8 mouse cellular contexts compared by ENCODE assay signal in genomic region chr11:75192336-75193214, GRCm38 (mm10). TPM values are rescaled to one million over a fixed set of nuclear protein-coding genes. Genes with fewer than 3 reads are reported as not detected.
DNase-seq lines count a peak whose midpoint lies in the region; ATAC-seq lines count a peak whose summit lies in the region.

No protein-coding gene starts in this region.

- no peaks in the 10 kb centered on the region for H3K36me3 ChIP-seq in embryonic facial prominence, embryonic 11.5 days (replicated peaks; ENCODE audit: control insufficient read depth, insufficient read depth, low read depth, low read length)
- H3K36me3 ChIP-seq in heart, embryonic 10.5 days = no peaks in the 10 kb centered on the region
- H3K36me3 ChIP-seq in liver, embryonic 16.5 days (ENCODE audit: control insufficient read depth, insufficient read depth) = no peaks in the 10 kb centered on the region
- H3K36me3 ChIP-seq in neural tube, embryonic 11.5 days (ENCODE audit: control insufficient read depth, insufficient read depth, low read length) = no peaks in the 10 kb centered on the region

- peak; percentile 78 to 83 for DNase-seq in B cell, adult 2 months
- DNase-seq in adrenal gland, postnatal 14 days = peak; percentile 93
- peak; percentile 81 for DNase-seq in embryonic facial prominence, embryonic 11.5 days (ENCODE audit: low spot score)
- no peak for DNase-seq in heart, embryonic 10.5 days (ENCODE audit: low spot score)
- DNase-seq in kidney, adult 8-10 months = peak; percentile 82 to 84
- DNase-seq in neural tube, embryonic 11.5 days (ENCODE audit: low spot score) = peak; percentile 74
- DNase-seq in testis, postnatal 14 days (ENCODE audit: low spot score) = peak; percentile 76

- H3K27me3 ChIP-seq in embryonic facial prominence, embryonic 11.5 days (ENCODE audit: control insufficient read depth, insufficient read depth, low read length) = peaks cover 33% of the 10 kb centered on the region
- peaks cover 67% of the 10 kb centered on the region for H3K27me3 ChIP-seq in heart, embryonic 10.5 days (ENCODE audit: insufficient read depth, poor library complexity, severe bottlenecking)
- peaks cover 55% of the 10 kb centered on the region for H3K27me3 ChIP-seq in liver, embryonic 16.5 days (ENCODE audit: control insufficient read depth, insufficient read depth, low read depth, low read length)
- peaks cover 58% of the 10 kb centered on the region for H3K27me3 ChIP-seq in neural tube, embryonic 11.5 days (ENCODE audit: control insufficient read depth, insufficient read depth, low read length)

- WGBS in embryonic facial prominence, embryonic 11.5 days = 22% methylated on average over 13 of the region's 13 CpGs
- WGBS in heart, embryonic 10.5 days = 22% methylated on average over 13 of the region's 13 CpGs
- 23% methylated on average over 13 of the region's 13 CpGs for WGBS in liver, embryonic 16.5 days (ENCODE audit: insufficient replicate concordance)
- 25% methylated on average over 13 of the region's 13 CpGs for WGBS in neural tube, embryonic 11.5 days

- H3K27ac ChIP-seq in embryonic facial prominence, embryonic 11.5 days (replicated peaks; ENCODE audit: low read depth, low read length) = no peak overlapping the region
- peak overlapping the region; percentile 87 for H3K27ac ChIP-seq in heart, embryonic 10.5 days
- no peak overlapping the region for H3K27ac ChIP-seq in liver, embryonic 16.5 days (ENCODE audit: low read length)
- H3K27ac ChIP-seq in neural tube, embryonic 11.5 days (ENCODE audit: low read depth, low read length) = no peak overlapping the region

- H3K4me3 ChIP-seq in embryonic facial prominence, embryonic 11.5 days (ENCODE audit: low read depth, low read length) = peak overlapping the region; percentile 43
- peak overlapping the region; percentile 76 for H3K4me3 ChIP-seq in heart, embryonic 10.5 days
- H3K4me3 ChIP-seq in liver, embryonic 16.5 days (ENCODE audit: low read depth, low read length) = peak overlapping the region; percentile 59
- 0 out of 2 replicates have a peak overlapping the region, but pooled peaks have one; percentile 2 for H3K4me3 ChIP-seq in neural tube, embryonic 11.5 days (ENCODE audit: low read depth, low read length)

- peaks cover 17% of the 10 kb centered on the region for H3K4me1 ChIP-seq in embryonic facial prominence, embryonic 11.5 days (ENCODE audit: control insufficient read depth, insufficient read depth, low read length)
- H3K4me1 ChIP-seq in heart, embryonic 10.5 days = peaks cover 67% of the 10 kb centered on the region
- peaks cover 39% of the 10 kb centered on the region for H3K4me1 ChIP-seq in liver, embryonic 16.5 days (ENCODE audit: control insufficient read depth, low read depth, low read length)
- H3K4me1 ChIP-seq in neural tube, embryonic 11.5 days (ENCODE audit: control insufficient read depth, insufficient read depth, low read length) = peaks cover 25% of the 10 kb centered on the region

- H3K9ac ChIP-seq in embryonic facial prominence, embryonic 11.5 days (replicated peaks; ENCODE audit: low read length) = peak overlapping the region; percentile 48; the same call in 1 of the 2 replicates
- no peak overlapping the region for H3K9ac ChIP-seq in liver, embryonic 16.5 days (ENCODE audit: low read depth, low read length)
- H3K9ac ChIP-seq in neural tube, embryonic 11.5 days (ENCODE audit: low read length) = no peak overlapping the region

- 0 out of 2 replicates have a peak, but pooled peaks have one; percentile 21 for ATAC-seq in embryonic facial prominence, embryonic 11.5 days (replicated peaks; ENCODE audit: insufficient number of reproducible peaks, low FRiP score, low TSS enrichment, low read depth)
- peak; percentile 44; the same call in 1 of the 2 replicates for ATAC-seq in liver, embryonic 16.5 days (ENCODE audit: low read depth)
- no peak for ATAC-seq in neural tube, embryonic 11.5 days (ENCODE audit: insufficient read depth, low FRiP score, low TSS enrichment)

- H3K4me2 ChIP-seq in embryonic facial prominence, embryonic 11.5 days (ENCODE audit: low read depth, low read length) = peak overlapping the region; percentile 89
- peak overlapping the region; percentile 72 for H3K4me2 ChIP-seq in liver, embryonic 16.5 days (ENCODE audit: low read depth, low read length)
- H3K4me2 ChIP-seq in neural tube, embryonic 11.5 days (ENCODE audit: low read depth) = peak overlapping the region; percentile 69

- H3K9me3 ChIP-seq in embryonic facial prominence, embryonic 11.5 days (replicated peaks; ENCODE audit: control insufficient read depth, low read length) = no peaks in the 10 kb centered on the region
- H3K9me3 ChIP-seq in heart, embryonic 10.5 days = no peaks in the 10 kb centered on the region
- H3K9me3 ChIP-seq in liver, embryonic 16.5 days (replicated peaks; ENCODE audit: control insufficient read depth, low read length) = no peaks in the 10 kb centered on the region
- H3K9me3 ChIP-seq in neural tube, embryonic 11.5 days (ENCODE audit: control insufficient read depth, low read length) = no peaks in the 10 kb centered on the region

RNA-seq across cellular contexts. Expression of gene Rtn4rl1, which starts 1.0 kb away (rescaled TPM):
- 29.5 and 32.6 TPM in 2 replicates for total RNA-seq in adrenal gland, postnatal 14 days (2021)
- polyA plus RNA-seq in embryonic facial prominence, embryonic 11.5 days (2014; fragmentation: Nextera tagmentation; extraction: Ambion mirVana) = 2.0 and 2.6 TPM in 2 replicates
- 9.7 and 16.6 TPM in 2 replicates for polyA plus RNA-seq in heart, embryonic 10.5 days (2016; fragmentation: Nextera tagmentation; extraction: Ambion mirVana)
- polyA plus RNA-seq in liver, embryonic 16.5 days (2015; fragmentation: Nextera tagmentation; extraction: Ambion mirVana) = 0.44 and 0.48 TPM in 2 replicates
- polyA plus RNA-seq in neural tube, embryonic 11.5 days (2014; fragmentation: Nextera tagmentation; extraction: Ambion mirVana) = 4.5 and 6.0 TPM in 2 replicates

RNA-seq across cellular contexts. Expression of gene Dph1, which starts 1.5 kb away (rescaled TPM):
- 22.3 and 28.5 TPM in 2 replicates for total RNA-seq in adrenal gland, postnatal 14 days (2021)
- 20.0 and 23.2 TPM in 2 replicates for polyA plus RNA-seq in embryonic facial prominence, embryonic 11.5 days (2014; fragmentation: Nextera tagmentation; extraction: Ambion mirVana)
- 26.8 and 28.0 TPM in 2 replicates for polyA plus RNA-seq in heart, embryonic 10.5 days (2016; fragmentation: Nextera tagmentation; extraction: Ambion mirVana)
- polyA plus RNA-seq in liver, embryonic 16.5 days (2015; fragmentation: Nextera tagmentation; extraction: Ambion mirVana) = 9.1 and 10.6 TPM in 2 replicates
- polyA plus RNA-seq in neural tube, embryonic 11.5 days (2014; fragmentation: Nextera tagmentation; extraction: Ambion mirVana) = 19.8 and 21.1 TPM in 2 replicates

RNA-seq across cellular contexts. Expression of gene Ovca2, which starts 13.9 kb away (rescaled TPM):
- total RNA-seq in adrenal gland, postnatal 14 days (2021) = 14.5 and 15.8 TPM in 2 replicates
- polyA plus RNA-seq in embryonic facial prominence, embryonic 11.5 days (2014; fragmentation: Nextera tagmentation; extraction: Ambion mirVana) = 37.3 and 37.5 TPM in 2 replicates
- polyA plus RNA-seq in heart, embryonic 10.5 days (2016; fragmentation: Nextera tagmentation; extraction: Ambion mirVana) = 24.0 and 29.0 TPM in 2 replicates
- 8.7 and 9.6 TPM in 2 replicates for polyA plus RNA-seq in liver, embryonic 16.5 days (2015; fragmentation: Nextera tagmentation; extraction: Ambion mirVana)
- polyA plus RNA-seq in neural tube, embryonic 11.5 days (2014; fragmentation: Nextera tagmentation; extraction: Ambion mirVana) = 32.6 and 37.4 TPM in 2 replicates

RNA-seq across cellular contexts. Expression of gene Hic1, which starts 23.3 kb away (rescaled TPM):
- total RNA-seq in adrenal gland, postnatal 14 days (2021) = 14.5 and 17.0 TPM in 2 replicates
- 3.2 and 3.6 TPM in 2 replicates for polyA plus RNA-seq in embryonic facial prominence, embryonic 11.5 days (2014; fragmentation: Nextera tagmentation; extraction: Ambion mirVana)
- polyA plus RNA-seq in heart, embryonic 10.5 days (2016; fragmentation: Nextera tagmentation; extraction: Ambion mirVana) = 1.9 and 2.1 TPM in 2 replicates
- polyA plus RNA-seq in liver, embryonic 16.5 days (2015; fragmentation: Nextera tagmentation; extraction: Ambion mirVana) = 0.44 and 1.0 TPM in 2 replicates
- polyA plus RNA-seq in neural tube, embryonic 11.5 days (2014; fragmentation: Nextera tagmentation; extraction: Ambion mirVana) = 4.1 and 4.9 TPM in 2 replicates

Comparison
In these comparisons a context has a peak if more than half of its experiments do, and no peak if none do; other contexts are left out.
1. H3K4me3 ChIP-seq: peak in every context shown above with its lines; median percentile 76 in heart, embryonic 10.5 days; 59 in liver, embryonic 16.5 days; 43 in embryonic facial prominence, embryonic 11.5 days; 2 in neural tube, embryonic 11.5 days.